Mouse (Mus musculus) forebrain, embryonic 13.5 days (tissue): ENCODE data around the gene Fbxo28. TPM values are rescaled to one million over a fixed set of nuclear protein-coding genes. Genes with fewer than 3 reads are reported as not detected.

ENCODE experiments used
- ATAC-seq: fragments of 200-750 bp; cut with Nextera tagmentation; 2 replicates; pipeline ENCODE4 v1.8.0; 2017
- H3K27ac ChIP-seq: fragments of 300-500 bp; sonication (generic); 2 replicates; pipeline ENCODE4 v1.5.1; 2015; ENCODE audit warnings: inconsistent platforms, mild to moderate bottlenecking, moderate library complexity
- H3K27me3 ChIP-seq: fragments of 300-500 bp; sonication (generic); 2 replicates; pipeline ENCODE4 v1.6.1; 2015; ENCODE audit warnings: mild to moderate bottlenecking, inconsistent platforms
- H3K36me3 ChIP-seq: fragments of 300-500 bp; sonication (generic); 2 replicates; pipeline ENCODE4 v1.6.1; 2015; ENCODE audit warnings: mild to moderate bottlenecking, inconsistent platforms; ENCODE audit not compliant: poor library complexity, severe bottlenecking
- H3K4me1 ChIP-seq: fragments of 300-500 bp; sonication (generic); 2 replicates; pipeline ENCODE4 v1.6.1; 2015; ENCODE audit warnings: inconsistent platforms
- H3K4me2 ChIP-seq: fragments of 300-500 bp; sonication (generic); 2 replicates; pipeline ENCODE4 v1.6.1; 2015; ENCODE audit warnings: inconsistent platforms, mild to moderate bottlenecking, moderate library complexity
- H3K4me3 ChIP-seq: fragments of 300-500 bp; sonication (generic); 2 replicates; pipeline ENCODE4 v1.5.1; 2015; ENCODE audit warnings: mild to moderate bottlenecking, inconsistent platforms
- H3K9ac ChIP-seq: fragments of 300-500 bp; sonication (generic); 2 replicates; pipeline ENCODE4 v1.6.1; 2015; ENCODE audit warnings: mild to moderate bottlenecking, inconsistent platforms
- H3K9me3 ChIP-seq: fragments of 300-500 bp; sonication (generic); replicated peaks from 2 replicates; pipeline ENCODE4 v1.6.1; 2016; ENCODE audit warnings: inconsistent platforms
- whole genome bisulfite sequencing: fragments of 180-500 bp; shearing (Covaris S2); methylation state at CpG from one replicate; pipeline ENCODE4 v1.1.7; 2015; 5-methylcytosine and 5-hydroxymethylcytosine counted together
- polyA plus RNA-seq: library from polyadenylated mRNA; unstranded; fragments of >200 nt; fragmentation: Nextera tagmentation; extraction: Ambion mirVana; gene quantifications from 2 replicates; pipeline ENCODE4 v1.2.1, GENCODE M21; 2015

Gene Fbxo28
- polyA plus RNA-seq: 29.3 TPM in 2 replicates

DNA sequence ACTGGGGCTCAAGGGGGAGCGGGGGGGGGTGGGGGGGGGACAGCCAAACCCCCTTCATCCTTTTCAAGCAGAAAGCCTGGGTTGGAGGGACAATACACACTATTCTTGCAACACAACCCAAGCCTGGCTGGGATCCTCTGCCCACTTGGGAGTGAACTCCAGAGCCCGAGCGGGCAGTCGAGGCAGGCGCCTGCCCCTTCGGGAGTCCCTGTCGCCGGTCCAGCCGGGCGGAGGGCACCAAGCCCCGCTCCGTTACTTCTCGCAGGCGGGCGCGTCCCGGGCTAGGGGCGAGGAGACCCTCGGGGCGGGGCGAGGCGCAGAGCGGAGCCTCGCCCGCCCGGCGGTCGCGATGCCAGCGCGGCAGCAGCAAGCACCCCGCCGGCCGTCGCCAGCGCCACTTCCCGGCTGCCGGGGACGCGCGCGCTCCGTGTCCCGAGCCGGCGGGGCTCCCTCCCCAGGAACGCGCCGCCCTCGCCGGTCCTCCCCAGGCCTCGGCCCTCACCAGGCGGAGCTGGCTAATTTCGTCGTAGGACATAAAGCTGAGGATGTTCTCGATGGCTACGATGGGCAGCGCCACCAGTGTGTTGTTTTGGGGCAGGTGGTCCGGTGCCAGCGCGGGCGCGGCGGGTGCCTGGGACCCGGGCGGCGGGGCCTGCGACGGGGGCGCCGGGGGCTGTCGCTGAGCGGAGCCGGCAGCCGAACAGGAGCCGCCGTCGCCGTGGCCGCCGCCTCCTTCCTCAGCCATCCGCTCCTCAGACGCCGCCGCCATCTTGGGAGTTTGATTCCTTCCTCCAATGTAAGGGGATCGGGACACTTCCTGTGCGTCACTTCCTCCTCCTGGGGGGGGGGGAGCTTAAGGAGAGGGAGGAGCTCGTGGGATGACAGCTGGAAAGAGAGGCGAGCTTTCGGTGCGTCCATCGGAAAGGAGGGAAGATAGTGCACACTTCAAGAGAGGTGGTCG is at the start of gene Fbxo28:
Gene Fbxo28, minus strand, starts transcription at position 809 of the 961 bp plus-strand sequence.
- under 1% methylated on average over 81 of the region's 93 CpGs for WGBS
- Histone ChIP-seq H3K9ac (peak within 1 kb of the TSS; percentile 98), H3K36me3 (0 out of 2 replicates have a peak, but pooled peaks cover 5% of the 10 kb centered on the region), H3K27ac (peak within 1 kb of the TSS; percentile 93), H3K4me1 (peaks cover 30% of the 10 kb centered on the region), H3K4me2 (peak within 1 kb of the TSS; percentile 82), H3K27me3 (no peaks in the 10 kb centered on the region), H3K9me3 (no peaks in the 10 kb centered on the region), H3K4me3 (peak within 1 kb of the TSS; percentile 99)
- peak; percentile 97 for ATAC-seq

DNA sequence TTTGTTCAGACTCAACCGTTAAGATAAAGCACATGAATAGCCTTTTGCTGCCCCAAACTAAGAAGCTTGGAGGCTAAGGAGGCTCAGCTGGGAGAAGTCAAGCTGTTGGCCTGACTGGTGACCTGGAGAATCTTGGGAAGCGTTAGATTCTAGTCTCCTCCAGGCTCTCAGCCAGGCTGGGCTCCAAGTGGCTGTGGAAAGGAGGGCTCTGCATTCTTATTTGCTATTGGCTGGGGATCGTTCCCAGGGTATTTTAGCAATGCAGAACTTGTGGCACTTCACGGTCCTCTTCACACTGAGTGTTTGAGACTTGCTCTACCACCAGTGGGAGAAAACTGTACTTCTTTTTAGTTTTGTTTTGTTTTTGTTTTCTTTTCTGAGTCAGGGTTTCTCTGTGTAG is 47.3 kb upstream of the Fbxo28 start:
- Histone ChIP-seq H3K36me3 (no peaks in the 10 kb centered on the region), H3K4me2 (no peak overlapping the region), H3K27ac (no peak overlapping the region), H3K9me3 (no peaks in the 10 kb centered on the region), H3K27me3 (no peaks in the 10 kb centered on the region), H3K9ac (no peak overlapping the region), H3K4me1 (no peaks in the 10 kb centered on the region), H3K4me3 (no peak overlapping the region)
- WGBS: 51% methylated on average over 4 of the region's 4 CpGs
- ATAC-seq: no peak

DNA sequence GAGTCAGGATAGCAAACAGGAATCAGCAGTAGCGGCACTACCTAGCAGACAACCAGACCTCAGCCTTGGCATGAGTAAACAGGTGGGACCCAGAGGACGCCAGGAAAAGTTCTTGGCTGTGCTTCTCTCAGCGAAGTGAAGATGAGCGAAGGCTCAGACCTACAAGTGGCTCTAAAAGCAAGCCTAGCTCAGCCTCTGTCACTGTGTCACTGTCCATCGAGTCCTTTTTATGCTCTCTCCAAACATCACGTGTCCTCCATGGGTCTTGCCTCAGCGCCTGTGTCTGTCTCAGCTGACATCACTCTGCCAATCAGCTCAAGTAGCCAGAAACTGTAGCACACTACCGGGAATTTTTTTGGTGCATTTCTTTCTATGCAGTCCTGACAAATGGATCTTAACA is 45.0 kb upstream of the Fbxo28 start:
- no peak for ATAC-seq
- Histone ChIP-seq H3K9me3 (no peaks in the 10 kb centered on the region), H3K4me1 (peaks cover 6% of the 10 kb centered on the region; the same call in 1 of the 2 replicates), H3K4me3 (no peak overlapping the region), H3K27me3 (no peaks in the 10 kb centered on the region), H3K36me3 (no peaks in the 10 kb centered on the region), H3K9ac (no peak overlapping the region), H3K4me2 (no peak overlapping the region), H3K27ac (no peak overlapping the region)
- 95% methylated on average over 8 of the region's 8 CpGs for WGBS

DNA sequence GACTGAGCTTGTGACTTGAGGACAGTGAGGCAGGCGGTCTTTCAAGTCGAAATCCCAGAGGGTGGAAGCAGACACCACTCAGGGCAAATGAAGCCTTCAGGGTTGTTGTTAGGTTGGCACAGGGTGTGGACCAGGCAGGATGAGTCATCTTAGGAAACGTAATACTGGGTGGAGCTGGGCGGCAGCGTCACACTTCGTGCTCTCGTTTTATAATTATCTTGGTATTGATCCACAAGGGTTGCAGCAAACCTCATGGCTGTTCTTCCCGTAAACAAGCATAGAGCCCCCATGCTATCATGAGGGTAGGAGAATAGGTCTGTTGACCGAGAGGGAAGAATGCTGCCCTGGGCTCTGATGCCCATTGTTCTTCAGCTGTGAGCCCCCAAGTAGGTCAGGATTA is 41.7 kb upstream of the Fbxo28 start:
- Histone ChIP-seq H3K4me2 (no peak overlapping the region), H3K9ac (no peak overlapping the region), H3K36me3 (no peaks in the 10 kb centered on the region), H3K9me3 (no peaks in the 10 kb centered on the region), H3K4me3 (no peak overlapping the region), H3K4me1 (peaks cover 6% of the 10 kb centered on the region; the same call in 1 of the 2 replicates), H3K27ac (no peak overlapping the region), H3K27me3 (no peaks in the 10 kb centered on the region)
- ATAC-seq: no peak
- WGBS: 12% methylated on average over 9 of the region's 9 CpGs

DNA sequence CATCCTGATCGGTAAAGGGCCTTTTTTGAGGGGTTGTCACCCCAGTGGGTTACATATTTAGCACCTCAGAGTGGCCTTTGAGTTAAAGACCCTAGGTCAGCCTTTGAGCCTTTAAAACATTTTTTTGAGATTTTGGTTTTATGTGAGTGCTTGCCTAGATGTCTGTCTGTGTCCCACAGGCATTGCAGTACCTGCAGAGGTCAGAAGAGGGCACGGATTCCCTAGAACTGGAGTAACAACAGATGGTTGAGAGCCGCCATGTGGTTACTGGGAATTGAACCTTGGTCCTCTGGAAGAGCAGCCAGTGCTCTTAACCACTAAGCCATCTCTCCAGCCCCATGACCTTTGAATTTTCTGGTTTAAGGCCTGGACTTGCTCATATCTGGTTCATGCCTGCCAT is 39.9 kb upstream of the Fbxo28 start:
- Histone ChIP-seq H3K27ac (no peak overlapping the region), H3K4me1 (peaks cover 6% of the 10 kb centered on the region; the same call in 1 of the 2 replicates), H3K9ac (no peak overlapping the region), H3K27me3 (no peaks in the 10 kb centered on the region), H3K36me3 (no peaks in the 10 kb centered on the region), H3K9me3 (no peaks in the 10 kb centered on the region), H3K4me2 (no peak overlapping the region), H3K4me3 (no peak overlapping the region)
- ATAC-seq: no peak
- WGBS: 87% methylated on average over 3 of the region's 3 CpGs

DNA sequence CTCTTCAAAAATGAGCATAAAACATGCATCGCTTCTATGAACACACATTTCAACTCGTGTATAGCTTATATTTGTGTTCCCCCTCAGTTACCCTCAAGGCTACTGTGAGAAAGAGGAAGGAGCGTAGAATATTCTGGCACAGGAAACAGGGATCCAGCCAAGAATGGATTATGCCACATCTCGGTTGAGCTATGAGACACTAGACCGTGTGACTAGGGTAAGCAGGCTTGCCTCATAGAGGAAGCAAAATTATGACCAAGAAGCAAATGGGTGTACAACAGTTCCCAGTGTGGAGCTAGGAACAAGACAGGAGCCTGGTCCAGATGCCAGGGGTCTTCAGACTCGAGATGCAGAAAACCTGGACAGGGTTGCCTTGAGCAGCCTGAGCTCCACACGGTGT is 39.3 kb upstream of the Fbxo28 start:
- no peaks in the 10 kb centered on the region for H3K27me3 ChIP-seq
- ATAC-seq: no peak
- no peaks in the 10 kb centered on the region for H3K9me3 ChIP-seq
- peaks cover 9% of the 10 kb centered on the region for H3K4me1 ChIP-seq
- H3K36me3 ChIP-seq: no peaks in the 10 kb centered on the region
- H3K27ac ChIP-seq: no peak overlapping the region
- no peak overlapping the region for H3K4me3 ChIP-seq
- no peak overlapping the region for H3K9ac ChIP-seq
- 86% methylated on average over 7 of the region's 7 CpGs for WGBS
- no peak overlapping the region for H3K4me2 ChIP-seq

DNA sequence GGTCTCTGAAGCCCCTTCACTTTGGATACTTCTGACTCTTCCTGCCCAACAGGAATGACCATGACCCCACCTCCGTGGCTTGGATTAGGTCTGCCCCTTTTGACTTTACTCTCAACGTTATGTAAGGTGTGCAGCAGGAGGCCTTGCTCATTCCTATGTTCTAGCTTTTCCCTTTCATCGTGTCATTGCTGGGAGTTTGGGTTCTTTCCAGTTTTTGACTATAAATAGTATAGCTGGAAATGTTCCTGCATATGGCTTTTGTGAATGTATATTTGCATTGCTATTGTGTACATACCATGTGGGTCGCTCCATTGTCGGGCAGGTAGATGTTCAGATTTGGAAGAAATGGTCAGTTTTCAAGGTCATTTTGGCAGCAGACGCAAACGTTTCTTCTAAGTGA is 37.4 kb upstream of the Fbxo28 start:
- Histone ChIP-seq H3K4me2 (no peak overlapping the region), H3K9ac (no peak overlapping the region), H3K27ac (no peak overlapping the region), H3K9me3 (no peaks in the 10 kb centered on the region), H3K4me3 (no peak overlapping the region), H3K4me1 (peaks cover 9% of the 10 kb centered on the region), H3K27me3 (no peaks in the 10 kb centered on the region), H3K36me3 (no peaks in the 10 kb centered on the region)
- 82% methylated on average over 7 of the region's 7 CpGs for WGBS
- no peak for ATAC-seq

DNA sequence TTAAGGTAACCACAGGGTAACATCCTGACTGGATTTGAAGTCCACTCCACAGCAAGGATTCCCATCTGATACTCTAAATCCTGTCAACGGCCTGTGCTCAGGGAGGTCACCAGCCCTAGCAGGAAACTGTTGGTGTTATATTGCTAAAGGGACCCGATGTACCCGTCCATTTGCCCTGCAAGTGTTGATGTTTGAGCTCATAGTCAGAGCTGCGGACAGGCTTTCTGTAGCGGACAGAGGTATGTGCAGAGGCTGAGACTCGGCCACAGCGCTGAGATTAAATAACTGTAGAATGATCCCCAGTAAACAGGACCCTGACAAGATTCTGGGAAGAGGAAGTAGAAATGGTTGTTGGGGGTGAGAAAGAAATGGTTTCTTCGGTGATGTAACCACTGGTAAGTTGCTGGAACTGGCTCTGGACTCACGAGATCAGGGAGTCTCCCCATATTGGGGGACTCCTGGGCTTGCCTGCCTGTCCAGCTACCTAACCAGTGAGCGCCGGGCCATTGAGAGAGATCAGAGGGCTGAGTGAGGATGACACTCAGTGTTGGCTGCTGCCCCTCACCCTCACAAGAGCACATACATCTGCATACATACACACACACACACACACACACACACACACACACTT is 36.9 kb upstream of the Fbxo28 start:
- Histone ChIP-seq H3K36me3 (no peaks in the 10 kb centered on the region), H3K4me2 (no peak overlapping the region), H3K9ac (no peak overlapping the region), H3K4me3 (no peak overlapping the region), H3K4me1 (peaks cover 8% of the 10 kb centered on the region), H3K27me3 (no peaks in the 10 kb centered on the region), H3K27ac (no peak overlapping the region), H3K9me3 (no peaks in the 10 kb centered on the region)
- WGBS: 87% methylated on average over 11 of the region's 11 CpGs
- ATAC-seq: no peak

DNA sequence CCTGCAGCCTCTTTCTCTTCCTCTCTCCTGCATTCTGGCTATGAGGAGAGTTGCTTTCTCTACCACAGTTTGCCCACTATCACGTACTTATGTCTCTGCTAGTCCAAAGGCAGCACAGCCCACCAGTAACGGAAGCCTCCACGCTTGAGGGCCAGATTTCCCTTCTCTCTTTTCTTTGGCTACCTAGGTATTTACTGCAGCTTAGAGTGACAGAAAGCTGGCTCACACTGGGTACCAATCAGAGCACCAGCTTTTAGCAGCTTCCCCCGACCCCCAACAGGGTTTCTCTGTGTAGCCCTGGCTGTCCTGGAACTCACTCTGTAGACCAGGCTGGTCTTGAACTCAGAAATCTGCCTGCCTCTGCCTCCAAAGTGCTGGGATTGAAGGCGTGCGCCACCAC is 36.1 kb upstream of the Fbxo28 start:
- no peak for ATAC-seq
- Histone ChIP-seq H3K36me3 (no peaks in the 10 kb centered on the region), H3K9me3 (no peaks in the 10 kb centered on the region), H3K9ac (no peak overlapping the region), H3K4me1 (peaks cover 4% of the 10 kb centered on the region), H3K4me3 (no peak overlapping the region), H3K27ac (no peak overlapping the region), H3K4me2 (no peak overlapping the region), H3K27me3 (no peaks in the 10 kb centered on the region)
- 81% methylated on average over 6 of the region's 6 CpGs for WGBS

DNA sequence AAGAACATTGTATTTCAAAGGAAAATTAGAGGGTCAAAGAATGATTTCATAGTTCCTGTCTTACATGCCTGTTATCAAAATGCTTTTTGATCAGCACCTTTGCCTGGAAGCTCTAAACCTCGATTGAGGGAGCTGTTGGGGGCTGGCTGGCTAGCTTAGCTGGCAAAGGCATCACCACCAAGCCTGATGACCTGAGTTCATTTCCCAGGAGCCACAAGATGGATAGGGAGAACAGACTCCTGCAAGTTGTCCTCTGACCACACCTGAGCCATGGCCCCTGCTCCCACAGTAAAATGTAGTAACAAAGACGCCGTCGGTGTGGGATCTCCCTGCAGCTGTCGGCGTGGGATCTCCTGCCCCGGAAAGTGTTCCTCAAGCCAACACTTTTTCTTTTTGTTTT is 35.4 kb upstream of the Fbxo28 start:
- Histone ChIP-seq H3K4me3 (no peak overlapping the region), H3K36me3 (no peaks in the 10 kb centered on the region), H3K9me3 (no peaks in the 10 kb centered on the region), H3K4me1 (peaks cover 4% of the 10 kb centered on the region), H3K27ac (no peak overlapping the region), H3K9ac (no peak overlapping the region), H3K4me2 (no peak overlapping the region), H3K27me3 (no peaks in the 10 kb centered on the region)
- 91% methylated on average over 7 of the region's 7 CpGs for WGBS
- no peak for ATAC-seq

DNA sequence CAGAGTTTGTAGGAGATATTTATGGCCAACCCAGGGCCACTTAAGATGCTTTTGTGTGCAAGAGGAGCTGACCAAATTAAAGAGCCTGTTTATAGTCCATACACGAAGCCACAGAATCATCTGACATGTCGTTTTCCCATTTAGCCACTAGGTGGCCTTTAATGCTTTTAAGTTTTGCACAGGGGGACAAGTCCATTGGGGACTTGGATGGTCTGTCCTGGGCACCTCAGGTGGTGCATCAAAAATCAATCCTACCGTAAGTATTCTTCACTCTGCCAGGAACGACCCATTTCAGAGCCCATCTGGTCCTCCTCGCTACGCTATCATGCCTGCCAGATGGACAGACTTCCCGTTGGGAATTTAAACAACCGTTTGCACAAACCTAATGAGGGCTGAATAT is 34.8 kb upstream of the Fbxo28 start:
- whole genome bisulfite sequencing: 26% methylated on average over 8 of the region's 8 CpGs
- Histone ChIP-seq H3K36me3 (no peaks in the 10 kb centered on the region), H3K4me1 (peaks cover 4% of the 10 kb centered on the region), H3K9ac (no peak overlapping the region), H3K27ac (no peak overlapping the region), H3K4me2 (no peak overlapping the region), H3K27me3 (no peaks in the 10 kb centered on the region), H3K4me3 (no peak overlapping the region), H3K9me3 (no peaks in the 10 kb centered on the region)
- peak; percentile 55; the same call in 1 of the 2 replicates for ATAC-seq

DNA sequence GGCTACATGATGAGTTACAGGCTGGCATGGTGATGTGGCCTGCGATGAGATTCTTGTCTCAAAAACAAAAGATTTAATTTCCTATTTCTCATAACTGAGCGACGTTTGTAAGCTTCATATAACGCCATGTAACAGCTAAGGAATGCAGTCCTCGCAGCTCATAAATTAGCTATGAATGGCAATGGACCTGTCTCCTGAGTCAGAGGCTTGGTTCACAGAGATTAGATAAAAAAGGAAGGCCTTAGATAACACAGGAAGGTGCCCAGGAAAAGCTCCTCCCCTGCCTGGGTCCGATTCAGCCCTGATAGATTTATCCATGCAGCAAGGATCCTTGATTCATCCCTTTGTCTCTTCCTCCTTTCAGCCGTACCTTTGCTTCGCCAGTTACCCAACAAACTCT is 30.5 kb upstream of the Fbxo28 start:
- H3K9me3 ChIP-seq: no peaks in the 10 kb centered on the region
- H3K36me3 ChIP-seq: no peaks in the 10 kb centered on the region
- ATAC-seq: no peak
- no peak overlapping the region for H3K27ac ChIP-seq
- H3K9ac ChIP-seq: no peak overlapping the region
- H3K27me3 ChIP-seq: no peaks in the 10 kb centered on the region
- WGBS: 89% methylated on average over 8 of the region's 8 CpGs
- H3K4me3 ChIP-seq: no peak overlapping the region
- peaks cover 4% of the 10 kb centered on the region for H3K4me1 ChIP-seq
- H3K4me2 ChIP-seq: no peak overlapping the region
